Mouse (Mus musculus): Measurements from ENCODE around the gene Crtc3.
A peak's percentile ranks its signal among the peaks of the same experiment; 100 is the strongest.

Crtc3 gene

GRCm38 (mm10) chr7:80680218-80680847 lies 8.3 kb downstream of the Crtc3 start:
- peak in 1 of 2 experiments; percentile 23 for DNase-seq

- no peak for DNase-seq
Measured at GRCm38 (mm10) chr7:80672323-80672722, 16.4 kb downstream of the Crtc3 start.

DNA sequence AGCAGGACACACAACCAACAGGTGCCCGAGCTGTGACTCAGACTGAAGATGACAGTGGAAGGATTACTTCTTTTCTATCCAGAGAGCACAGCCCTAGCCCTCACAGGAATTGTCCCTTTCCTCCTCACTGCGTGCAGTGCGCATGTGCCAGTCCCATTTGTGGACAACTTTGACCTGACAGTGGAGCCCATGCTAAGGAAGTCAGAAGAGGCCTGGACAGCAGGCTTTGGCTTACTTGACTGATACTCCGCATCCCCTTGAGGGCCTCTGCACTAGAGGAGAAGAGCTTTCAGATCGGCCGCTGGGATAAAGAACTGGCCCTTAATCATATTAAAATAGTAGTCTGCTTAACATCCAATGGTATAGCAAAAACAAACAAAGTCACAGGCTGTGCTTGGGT lies 17.8 kb downstream of the Crtc3 start:
- DNase-seq: no peak

- DNase-seq: no peak
Measured at GRCm38 (mm10) chr7:80667190-80667589, 21.5 kb downstream of the Crtc3 start.

DNA sequence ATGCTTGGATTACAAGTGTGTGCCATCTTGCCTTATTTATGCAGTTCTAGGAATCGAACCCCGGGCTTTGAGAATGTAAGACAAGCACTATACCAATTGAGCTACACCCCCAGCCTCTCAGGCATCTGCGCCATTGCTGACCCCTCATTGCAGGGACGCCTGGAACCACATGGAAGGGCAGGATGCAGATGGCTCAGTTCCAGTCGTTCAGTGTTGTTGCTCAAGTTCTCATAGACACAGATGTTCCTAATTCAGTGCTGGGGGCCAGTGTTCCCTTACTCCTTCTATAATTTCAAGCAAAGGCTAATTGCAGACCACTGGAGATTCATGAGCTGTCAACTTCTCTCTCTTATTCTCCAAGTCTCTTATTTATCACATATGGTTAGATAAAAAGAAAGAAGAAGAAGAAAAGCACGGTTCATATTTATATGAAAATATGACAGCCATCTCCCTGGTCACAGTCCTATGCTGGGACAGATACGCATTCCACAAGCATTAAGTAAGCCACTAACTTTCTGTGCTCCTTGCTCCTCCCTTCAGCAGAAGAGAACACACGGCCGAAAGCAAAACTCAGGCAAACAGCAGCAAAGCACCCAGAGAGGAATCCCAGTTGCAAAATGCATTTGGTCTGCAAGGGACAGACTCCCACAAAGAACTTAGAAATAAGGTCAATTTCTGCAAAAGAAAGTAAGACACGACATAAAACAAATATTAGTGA lies 22.3 kb downstream of the Crtc3 start:
- DNase-seq: no peak

DNA sequence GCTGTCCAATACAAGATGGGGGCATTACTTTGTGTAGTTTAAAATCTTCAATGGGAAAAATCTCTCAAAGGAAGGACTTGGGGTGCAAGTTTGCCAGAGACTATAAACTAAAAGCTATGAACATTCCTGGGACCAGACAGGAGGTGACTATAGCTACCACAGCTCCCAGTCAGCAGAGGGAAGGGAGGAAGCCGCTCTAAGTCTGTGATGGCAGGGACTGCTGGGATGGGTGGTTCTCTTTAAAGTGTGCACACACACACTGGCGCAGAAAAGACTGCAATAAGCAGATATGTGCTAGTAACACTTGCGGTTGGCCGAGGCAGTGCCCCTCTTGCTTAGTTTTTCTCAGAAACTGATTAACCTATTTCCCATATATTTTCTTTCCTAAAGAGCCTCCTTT lies 27.6 kb downstream of the Crtc3 start:
- DNase-seq: no peak

DNA sequence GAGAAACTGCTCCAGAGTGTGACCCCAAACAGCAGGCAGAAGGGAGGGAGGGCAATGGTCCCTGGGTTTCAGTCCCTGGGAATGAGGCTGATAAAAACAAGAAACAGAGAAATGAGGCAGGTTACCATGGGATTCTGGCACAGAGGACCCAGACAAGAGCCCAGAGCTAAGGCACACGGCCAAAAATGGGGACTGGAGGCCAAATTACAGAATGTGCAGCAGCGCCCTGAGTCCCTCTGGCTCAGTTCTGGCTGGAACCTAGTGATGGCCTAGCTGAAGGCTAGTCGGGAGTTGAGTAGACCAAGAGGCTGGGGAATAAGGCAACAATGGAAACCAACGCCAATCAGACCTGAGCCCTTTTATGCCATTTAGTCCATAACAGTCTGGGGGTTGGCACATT lies 28.1 kb downstream of the Crtc3 start:
- DNase-seq: no peak

DNA sequence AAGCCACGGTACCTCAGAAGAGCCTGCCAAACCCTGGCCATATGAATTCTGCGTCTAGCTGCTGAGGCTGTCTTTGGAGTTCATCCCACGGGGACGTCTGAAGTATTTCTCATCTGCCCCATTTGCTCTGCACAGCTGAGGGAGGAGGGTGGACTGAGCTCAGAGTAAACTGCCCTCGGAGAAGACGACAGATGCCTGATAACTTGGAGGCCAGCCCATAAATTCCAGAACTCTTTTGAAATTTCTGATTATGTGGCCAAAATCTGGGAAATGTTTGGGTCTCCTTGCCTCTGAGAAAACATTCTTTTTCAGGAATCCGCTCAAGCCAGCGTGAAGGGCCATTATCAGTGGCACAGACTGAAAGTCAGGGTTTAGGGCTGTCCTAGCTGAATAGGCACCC lies 30.8 kb downstream of the Crtc3 start:
- DNase-seq: no peak

DNA sequence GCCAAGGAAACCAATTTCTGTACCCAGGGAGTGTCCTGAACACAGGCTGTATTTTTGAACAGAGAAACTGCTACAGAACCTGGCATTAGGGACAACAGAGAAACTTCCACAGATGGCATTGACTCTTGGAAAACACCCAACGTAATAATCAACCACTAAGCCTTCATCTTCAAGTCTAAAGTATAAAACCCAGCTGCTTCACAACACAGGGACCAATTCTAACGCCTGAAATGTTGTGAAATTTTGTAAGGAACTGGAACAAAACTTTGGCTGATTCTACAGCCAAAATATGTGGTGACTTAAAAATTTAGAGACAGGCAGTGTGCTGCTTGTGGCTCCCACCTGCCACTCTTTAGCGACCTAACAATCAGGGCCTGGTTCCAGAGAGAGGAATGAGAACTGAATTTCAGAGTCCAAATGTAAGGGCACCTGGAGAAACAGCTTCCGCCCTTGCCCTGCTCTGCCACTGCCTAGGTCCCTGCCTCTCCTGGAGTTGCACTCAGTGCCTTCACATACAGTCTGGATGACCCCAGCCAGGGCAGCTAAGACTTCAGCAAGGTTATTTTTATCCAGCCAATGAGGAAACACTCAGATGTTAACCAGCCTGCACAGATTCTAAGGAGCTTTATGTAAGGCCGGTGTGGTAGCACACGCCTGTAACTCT lies 33.2 kb downstream of the Crtc3 start:
- DNase-seq: no peak

DNA sequence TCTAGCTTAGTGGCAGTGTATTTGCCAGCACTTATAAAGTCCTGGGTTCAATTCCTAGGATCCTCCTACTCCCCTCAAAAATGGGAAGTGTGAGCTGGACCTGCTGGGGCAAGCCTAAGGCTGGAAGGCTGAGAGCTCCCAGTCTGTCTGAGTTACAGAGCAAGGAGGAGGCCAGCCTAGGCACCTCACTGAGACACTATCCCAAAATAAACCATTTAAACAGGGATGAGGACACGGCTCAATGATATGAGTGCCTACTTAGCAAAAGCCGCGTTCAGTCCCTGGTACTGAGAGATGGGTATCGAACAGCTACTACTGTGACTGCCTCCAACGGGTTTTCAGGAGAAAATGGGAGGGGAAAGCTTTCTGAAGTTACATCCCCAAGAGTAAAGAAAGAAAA lies 33.8 kb downstream of the Crtc3 start:
- no peak for DNase-seq

GRCm38 (mm10) chr7:80654393-80654792 lies 34.3 kb downstream of the Crtc3 start:
- DNase-seq: no peak

DNA sequence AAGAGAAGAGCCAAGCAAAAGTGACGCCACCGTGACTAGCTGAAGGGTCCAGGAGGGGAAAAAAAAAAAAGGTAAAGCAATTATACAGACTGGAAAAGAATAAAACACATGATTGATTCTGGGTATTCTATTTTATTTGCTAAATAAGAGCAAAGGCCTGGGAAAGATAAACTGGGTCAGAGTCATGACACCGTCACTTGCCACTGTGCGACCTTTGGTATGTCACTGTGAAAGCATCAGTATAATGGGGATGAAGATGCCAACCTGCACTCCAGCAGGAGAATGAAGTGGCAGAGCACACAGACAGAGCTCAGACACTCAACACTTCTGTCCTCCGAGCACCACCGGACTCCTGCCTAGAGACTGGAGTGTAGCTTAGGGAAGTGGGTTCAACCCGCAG lies 34.7 kb downstream of the Crtc3 start:
- DNase-seq: no peak

DNA sequence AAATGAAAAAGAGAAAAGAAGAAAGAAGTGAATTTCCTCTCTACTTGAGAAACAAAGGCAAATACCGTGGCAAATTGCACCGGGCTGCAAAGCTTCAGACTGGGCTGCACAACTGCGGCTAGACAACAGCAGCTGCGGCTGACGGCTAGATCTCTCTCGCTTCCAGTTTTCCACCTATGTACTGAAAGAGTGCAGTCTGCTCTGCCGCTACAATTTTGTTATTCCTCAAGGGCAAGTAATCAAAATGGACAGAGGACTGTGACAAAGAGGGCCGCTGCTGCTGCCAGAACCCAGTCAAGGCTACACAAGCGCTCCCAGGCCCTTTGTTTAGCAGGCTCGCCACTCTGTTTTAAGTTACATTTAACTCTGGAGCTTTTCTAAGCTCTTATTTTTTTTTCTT lies 35.6 kb downstream of the Crtc3 start:
- DNase-seq: no peak

- DNase-seq: no peak
Measured at GRCm38 (mm10) chr7:80652289-80652688, 36.4 kb downstream of the Crtc3 start.

- peak; percentile 31 to 49 for DNase-seq
Measured at GRCm38 (mm10) chr7:80647437-80647871, 41.2 kb downstream of the Crtc3 start.

DNA sequence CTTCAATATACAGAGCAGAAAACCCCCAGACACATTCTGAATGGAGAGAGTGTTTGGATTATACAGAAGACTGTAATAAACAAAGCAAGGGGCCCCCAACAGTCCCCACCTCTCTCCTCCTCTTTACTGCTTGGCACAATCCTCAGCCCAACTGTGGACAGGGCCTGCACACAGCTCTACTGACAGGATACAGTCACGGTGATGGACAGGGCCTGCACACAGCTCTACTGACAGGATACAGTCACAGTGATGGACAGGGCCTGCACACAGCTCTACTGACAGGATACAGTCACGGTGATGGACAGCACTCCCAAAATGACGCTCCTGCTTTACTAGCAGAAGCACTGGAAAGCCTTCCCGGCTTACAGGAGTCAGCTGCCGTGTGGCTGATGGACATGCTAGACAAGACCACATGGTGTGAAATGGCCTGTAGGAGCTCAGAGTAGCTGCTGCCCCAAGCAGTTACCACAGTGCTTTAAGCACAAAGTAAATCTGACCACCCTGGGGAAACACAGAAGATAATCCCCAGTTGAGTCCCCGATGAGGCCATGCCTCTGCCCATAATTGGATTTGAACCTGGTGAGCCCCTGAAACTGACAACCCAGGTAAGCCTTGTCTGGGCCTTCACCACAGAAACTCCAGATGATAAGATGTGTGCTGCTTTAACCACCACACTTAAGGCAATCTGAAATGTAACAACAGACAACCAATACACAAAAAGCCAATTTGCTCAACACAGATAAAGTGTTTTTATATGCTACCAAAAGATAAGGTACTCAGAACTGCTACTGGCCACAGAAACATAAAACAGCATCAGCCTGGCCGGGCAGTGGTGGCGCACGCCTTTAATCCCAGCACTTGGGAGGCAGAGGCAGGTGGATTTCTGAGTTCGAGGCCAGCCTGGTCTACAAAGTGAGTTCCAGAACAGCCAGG lies 42.3 kb downstream of the Crtc3 start:
- DNase-seq: peak; percentile 42 to 48

- DNase-seq: no peak
Measured at GRCm38 (mm10) chr7:80642976-80643666, 45.6 kb downstream of the Crtc3 start.

GRCm38 (mm10) chr7:80642552-80642951 lies 46.1 kb downstream of the Crtc3 start:
- DNase-seq: no peak

DNA sequence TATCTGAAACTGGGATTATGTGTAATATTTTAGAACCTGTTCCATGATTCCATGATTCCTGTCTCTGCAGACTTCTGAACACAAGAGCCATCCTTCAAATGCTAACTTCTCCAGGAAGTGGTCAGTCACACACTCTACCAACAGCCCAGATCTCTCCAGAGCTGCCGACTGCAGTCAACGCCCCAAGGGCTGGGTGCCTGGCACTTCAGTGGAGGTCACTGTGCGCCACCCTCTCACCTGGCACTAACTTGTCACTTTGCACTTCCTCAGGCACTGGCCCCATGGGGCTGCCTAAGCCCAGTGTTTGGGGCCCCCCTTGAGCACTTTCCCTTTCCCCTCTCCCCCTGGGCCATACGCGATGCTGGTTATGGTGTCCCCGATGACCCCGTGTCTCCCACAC lies 46.8 kb downstream of the Crtc3 start:
- peak; percentile 49 to 57 for DNase-seq

DNA sequence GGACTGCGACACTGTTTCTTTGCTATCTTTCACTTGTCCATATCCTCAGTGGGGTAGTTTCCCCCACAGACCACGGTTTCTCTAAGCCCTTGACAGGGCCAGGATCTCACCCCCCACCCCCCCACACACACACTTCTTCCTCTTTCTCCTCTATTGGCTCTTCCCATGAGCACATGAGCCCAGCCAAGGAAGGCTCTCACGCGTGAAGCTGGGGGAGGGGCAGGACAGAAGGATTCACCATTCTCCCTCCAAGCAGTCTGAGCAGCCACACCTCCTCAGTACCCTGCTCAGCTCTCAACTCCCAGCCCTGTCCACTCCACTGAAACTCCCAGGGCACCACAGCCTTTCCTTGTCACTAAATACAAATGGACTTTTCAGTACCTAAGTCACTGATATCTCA lies 47.2 kb downstream of the Crtc3 start:
- peak; percentile 30 to 40 for DNase-seq

DNA sequence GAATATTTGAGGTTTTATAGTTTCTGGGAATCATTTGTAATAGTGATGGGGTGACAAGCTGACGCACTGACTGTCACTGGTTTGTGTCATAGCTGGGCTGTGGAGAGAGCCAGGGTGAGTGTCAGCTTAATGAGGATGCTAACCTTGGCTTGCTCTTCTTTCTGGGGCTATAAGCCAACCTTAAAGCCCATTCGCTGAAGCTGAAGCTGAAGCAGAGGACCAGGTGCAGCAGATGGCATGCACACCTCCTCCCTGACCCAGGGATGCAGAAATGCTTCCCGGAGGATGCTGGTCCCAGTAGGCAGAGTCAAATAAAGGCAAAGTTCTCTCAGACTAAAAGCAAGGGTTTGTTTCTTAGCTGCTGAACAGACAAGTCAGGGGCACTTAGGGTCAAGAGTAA lies 48.7 kb downstream of the Crtc3 start:
- DNase-seq: no peak

DNA sequence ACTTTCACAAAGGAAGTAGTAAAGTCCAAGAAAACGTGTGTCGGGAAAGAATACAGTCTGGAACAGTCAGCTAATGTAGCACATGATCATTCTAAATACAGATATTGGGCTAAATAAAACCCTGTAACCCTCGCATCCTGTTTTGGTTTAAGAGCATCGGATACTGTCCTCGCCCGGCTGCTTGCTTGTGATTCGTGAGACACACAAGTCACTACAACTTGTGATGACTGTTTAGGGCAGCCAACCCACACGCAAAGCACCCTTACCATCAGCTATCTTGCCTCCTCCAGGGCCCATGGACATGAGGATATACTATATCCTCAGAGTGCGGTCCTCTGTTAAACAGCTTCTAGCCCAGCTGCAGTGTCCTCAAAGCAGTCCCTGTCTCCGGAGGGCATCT lies 50.2 kb downstream of the Crtc3 start:
- DNase-seq: no peak

All from spleen, adult 18-20 months (tissue).